Mouse (Mus musculus): Measurements from ENCODE around the gene Gm17364. TPM values are rescaled to one million over a fixed set of nuclear protein-coding genes. Genes with fewer than 3 reads are reported as not detected.

Gene Gm17364
- polyA plus RNA-seq (2012; rRNA removed; ENCODE audit: low replicate concordance) = not detected in 2 replicates

DNA sequence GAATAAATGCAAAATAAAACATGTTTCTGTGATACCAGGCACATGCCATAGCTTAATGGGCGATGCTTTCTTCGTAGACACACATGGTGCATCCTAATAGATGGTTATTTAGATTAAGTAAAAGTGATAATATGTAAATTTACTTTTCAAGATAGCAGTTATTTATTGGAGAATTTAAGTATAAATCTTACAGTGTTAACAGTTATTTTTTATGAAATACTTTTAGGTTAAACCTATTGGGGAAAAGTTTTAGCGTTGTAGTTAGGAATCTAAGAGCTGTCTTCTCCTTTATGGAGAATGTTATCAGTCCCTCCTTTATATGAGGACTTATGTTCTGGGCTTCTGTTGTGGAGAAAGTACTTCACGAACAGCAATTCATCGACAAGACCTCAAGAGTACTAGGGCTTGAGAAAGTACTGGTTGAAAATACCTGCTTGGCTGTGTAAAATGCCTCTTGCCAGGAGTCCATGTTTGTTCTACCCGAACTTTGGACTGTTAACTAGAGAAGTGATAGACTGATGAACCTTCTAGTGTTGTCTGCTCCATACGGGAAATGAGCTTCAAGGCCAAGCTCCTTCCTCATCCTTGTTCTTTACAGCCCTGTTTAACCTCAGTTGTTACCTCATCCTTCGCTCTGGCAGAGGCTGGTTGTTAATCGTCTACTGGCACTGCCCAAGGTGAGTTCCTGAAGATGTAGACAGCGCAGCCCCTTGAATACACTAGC lies at the start of gene Gm17364:
Gene Gm17364 (minus strand): TSS at position 51 of the 724 bp plus-strand sequence.

DNA sequence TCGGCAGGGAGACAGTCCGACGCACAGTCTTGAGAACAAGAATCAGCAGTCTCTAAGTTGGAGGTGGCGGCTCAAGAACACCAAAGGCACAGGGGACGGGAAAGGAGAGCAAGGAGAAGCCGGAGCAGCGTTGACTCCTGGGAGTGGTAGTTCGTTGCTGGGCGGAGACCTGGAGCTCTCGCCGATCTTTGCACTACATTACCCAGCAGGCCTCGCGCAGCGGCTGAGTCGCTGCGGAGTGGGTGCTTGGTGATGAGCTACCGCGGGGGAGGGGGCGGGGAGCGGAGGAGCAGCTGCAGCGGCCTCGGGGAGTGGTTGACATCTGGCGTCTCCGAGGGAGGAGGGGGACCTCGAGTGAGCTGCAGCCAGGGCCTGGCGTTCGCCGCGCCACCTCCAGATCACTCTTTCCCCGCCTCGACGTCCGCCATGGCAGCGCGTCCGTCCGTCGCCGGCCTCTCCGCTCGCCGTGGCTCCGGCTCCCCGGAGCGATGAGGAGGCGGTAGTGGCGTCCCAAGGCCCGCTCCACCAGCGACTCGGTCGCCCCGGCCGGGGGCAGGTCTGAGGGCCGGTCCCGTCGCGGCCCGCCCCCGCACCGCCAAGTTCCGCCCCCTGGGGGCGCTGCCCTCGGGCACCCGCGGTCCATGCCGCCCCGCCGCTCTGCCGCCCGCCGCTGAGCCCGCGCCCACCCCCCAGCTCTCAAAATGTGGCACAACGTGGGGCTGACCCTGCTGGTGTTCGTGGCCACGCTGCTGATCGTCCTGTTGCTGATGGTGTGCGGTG lies 24.0 kb downstream of the Gm17364 start, which contains the start of gene Smim13:
Gene Smim13 (plus strand): TSS at position 307 of the 780 bp plus-strand sequence.

Other genes starting within 250 kb of the Gm17364 start
- gene Mak, start 194.3 kb downstream of the Gm17364 start, polyA plus RNA-seq (2012; rRNA removed; ENCODE audit: low replicate concordance) = 0.10 TPM in 1 of 2 replicates, not detected in the other
- 0.05 TPM in 1 of 2 replicates, not detected in the other for gene Gcm2, start 162.9 kb downstream of the Gm17364 start, polyA plus RNA-seq (2012; rRNA removed; ENCODE audit: low replicate concordance)
- gene Sycp2l, start 159.7 kb downstream of the Gm17364 start, polyA plus RNA-seq (2012; rRNA removed; ENCODE audit: low replicate concordance) = not detected in 2 replicates
- 0.35 TPM in 1 of 2 replicates, not detected in the other for gene Elovl2, start 53.6 kb downstream of the Gm17364 start, polyA plus RNA-seq (2012; rRNA removed; ENCODE audit: low replicate concordance)
- gene Smim13, start 24.1 kb downstream of the Gm17364 start, polyA plus RNA-seq (2012; rRNA removed; ENCODE audit: low replicate concordance) = 6.7 and 9.8 TPM in 2 replicates
- 20.0 and 25.5 TPM in 2 replicates for gene Nedd9, start 213.4 kb upstream of the Gm17364 start, polyA plus RNA-seq (2012; rRNA removed; ENCODE audit: low replicate concordance)